Comparison of ENCODE assay signal across 8 mouse cellular contexts in the genomic region with DNA sequence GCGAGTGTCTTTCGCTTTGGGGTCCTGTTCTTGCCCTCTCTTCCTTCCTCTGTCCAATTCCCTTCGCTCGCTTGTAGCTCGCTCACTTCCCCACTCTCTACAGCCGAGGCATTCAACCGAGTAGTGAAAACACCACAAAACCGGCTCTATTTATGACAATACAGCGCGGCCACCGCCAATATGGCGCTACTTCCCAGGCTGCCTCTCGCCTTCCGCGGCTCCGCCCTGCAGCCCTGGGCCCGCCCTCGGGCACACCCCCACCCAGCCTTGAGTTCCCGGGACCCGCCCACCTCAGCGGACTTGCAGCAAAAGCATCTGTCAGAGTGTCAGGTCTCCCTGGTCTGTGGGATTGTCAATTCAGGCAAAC. TPM values are rescaled to one million over a fixed set of nuclear protein-coding genes. Genes with fewer than 3 reads are reported as not detected.
DNase-seq lines count a peak whose midpoint lies in the region; ATAC-seq lines count a peak whose summit lies in the region.

A gene (minus strand): TSS at position 194 of the 367 bp plus-strand sequence.

- peak within 1 kb of the TSS; percentile 97 for H3K27ac ChIP-seq in hindbrain, embryonic 12.5 days

- no peaks in the 10 kb centered on the region for H3K9me3 ChIP-seq in hindbrain, embryonic 12.5 days (replicated peaks)

- no peaks in the 10 kb centered on the region for H3K27me3 ChIP-seq in hindbrain, embryonic 12.5 days

- peaks cover 5% of the 10 kb centered on the region for H3K36me3 ChIP-seq in hindbrain, embryonic 12.5 days

- H3K4me1 ChIP-seq in hindbrain, embryonic 12.5 days = peaks cover 7% of the 10 kb centered on the region

- peak within 1 kb of the TSS; percentile 67 for H3K4me2 ChIP-seq in hindbrain, embryonic 12.5 days (replicated peaks)

- H3K4me3 ChIP-seq in hindbrain, embryonic 12.5 days = peak within 1 kb of the TSS; percentile 96

- under 1% methylated on average over 21 of the region's 21 CpGs for WGBS in hindbrain, embryonic 12.5 days

- peak within 1 kb of the TSS; percentile 91 for H3K9ac ChIP-seq in hindbrain, embryonic 12.5 days

- peak; percentile 95 for DNase-seq in NIH3T3 (ENCODE audit: low read depth)
- peak; percentile 92 to 96 for DNase-seq in cerebellum, postnatal 10 days
- peak; percentile 83 to 87 for DNase-seq in frontal cortex, postnatal 10 days (ENCODE audit: low spot score in 2 of 2)
- peak; percentile 85 to 89 for DNase-seq in layer of hippocampus, postnatal 14 days (ENCODE audit: low spot score in 2 of 2)
- DNase-seq in lung, postnatal 14 days = peak; percentile 92
- peak; percentile 69 for DNase-seq in retina, adult 2 months (ENCODE audit: low read depth, low spot score)
- peak; percentile 94 to 95 for DNase-seq in thymus, postnatal 36 days

- peak; percentile 99 for ATAC-seq in hindbrain, embryonic 12.5 days (ENCODE audit: low FRiP score)

RNA-seq across cellular contexts. Expression of the gene that starts here (rescaled TPM):
- 27.7 and 29.0 TPM in 2 replicates for polyA plus RNA-seq in hindbrain, embryonic 12.5 days (2016; fragmentation: Nextera tagmentation; extraction: Ambion mirVana)
- total RNA-seq in layer of hippocampus, postnatal 14 days (2021) = 10 to 100 TPM; 18.4 to 19.0 TPM

Comparison
In these comparisons a context has a peak if more than half of its experiments do, and no peak if none do; other contexts are left out.
1. Peak in every context shown above with its lines: DNase-seq, ATAC-seq, H3K4me3 ChIP-seq and H3K27ac ChIP-seq.